Mouse (Mus musculus): ENCODE measurements around the gene Gm973. TPM values are rescaled to one million over a fixed set of nuclear protein-coding genes. Genes with fewer than 3 reads are reported as not detected.

Gm973 gene
- polyA plus RNA-seq, 1 experiment from 2014 or later, result 0.72 TPM

GRCm38 (mm10) chr1:59538381-59538780 is 22.3 kb downstream of the Gm973 start:
- H3K27ac ChIP-seq (ENCODE audit: low read depth, low read length), result no peak overlapping the region
- WGBS, result 92% methylated on average over 5 of the region's 5 CpGs
- H3K9ac ChIP-seq (ENCODE audit: low read depth, low read length), result no peak overlapping the region
- ATAC-seq, result no peak
- H3K4me1 ChIP-seq (replicated peaks; ENCODE audit: control insufficient read depth, insufficient read depth, low read length), result no peaks in the 10 kb centered on the region
- TF ChIP-seq CTCF (IDR thresholded peaks at IDR 0.05; ENCODE audit: low read depth), result no peak
- no peak overlapping the region for H3K4me2 ChIP-seq (replicated peaks; ENCODE audit: low read depth)
- no peak overlapping the region for H3K4me3 ChIP-seq (ENCODE audit: low read depth, low read length)
- H3K27me3 ChIP-seq (replicated peaks; ENCODE audit: control insufficient read depth, insufficient read depth, low read length), result no peaks in the 10 kb centered on the region
- no peaks in the 10 kb centered on the region for H3K9me3 ChIP-seq (ENCODE audit: control insufficient read depth)
- no peaks in the 10 kb centered on the region for H3K36me3 ChIP-seq (ENCODE audit: control insufficient read depth, insufficient read depth)

GRCm38 (mm10) chr1:59540537-59541148 is 24.6 kb downstream of the Gm973 start:
- peak; percentile 61; the same call in 1 of the 2 replicates for ATAC-seq

GRCm38 (mm10) chr1:59541271-59542020 is 25.4 kb downstream of the Gm973 start:
- Histone ChIP-seq H3K36me3 (ENCODE audit: control insufficient read depth, insufficient read depth) (no peaks in the 10 kb centered on the region), H3K4me2 (replicated peaks; ENCODE audit: low read depth) (no peak overlapping the region), H3K27ac (ENCODE audit: low read depth, low read length) (no peak overlapping the region), H3K9ac (ENCODE audit: low read depth, low read length) (no peak overlapping the region), H3K9me3 (ENCODE audit: control insufficient read depth) (no peaks in the 10 kb centered on the region), H3K4me1 (replicated peaks; ENCODE audit: control insufficient read depth, insufficient read depth, low read length) (no peaks in the 10 kb centered on the region), H3K27me3 (replicated peaks; ENCODE audit: control insufficient read depth, insufficient read depth, low read length) (no peaks in the 10 kb centered on the region), H3K4me3 (ENCODE audit: low read depth, low read length) (no peak overlapping the region)
- 91% methylated on average over 16 of the region's 16 CpGs for WGBS
- no peak for ATAC-seq
- no peak for TF ChIP-seq CTCF (IDR thresholded peaks at IDR 0.05; ENCODE audit: low read depth)

More at GRCm38 (mm10) chr1:59540537-59541148, 24.6 kb downstream of the Gm973 start:
- H3K9ac ChIP-seq (ENCODE audit: low read depth, low read length), result no peak overlapping the region
- no peak overlapping the region for H3K4me3 ChIP-seq (ENCODE audit: low read depth, low read length)
- WGBS, result 64% methylated on average over 19 of the region's 19 CpGs
- no peaks in the 10 kb centered on the region for H3K27me3 ChIP-seq (replicated peaks; ENCODE audit: control insufficient read depth, insufficient read depth, low read length)
- no peaks in the 10 kb centered on the region for H3K9me3 ChIP-seq (ENCODE audit: control insufficient read depth)
- H3K4me2 ChIP-seq (replicated peaks; ENCODE audit: low read depth), result no peak overlapping the region
- no peak for TF ChIP-seq CTCF (IDR thresholded peaks at IDR 0.05; ENCODE audit: low read depth)
- no peak overlapping the region for H3K27ac ChIP-seq (ENCODE audit: low read depth, low read length)
- H3K4me1 ChIP-seq (replicated peaks; ENCODE audit: control insufficient read depth, insufficient read depth, low read length), result no peaks in the 10 kb centered on the region
- H3K36me3 ChIP-seq (ENCODE audit: control insufficient read depth, insufficient read depth), result no peaks in the 10 kb centered on the region

GRCm38 (mm10) chr1:59542231-59542630 is 26.2 kb downstream of the Gm973 start:
- Histone ChIP-seq H3K9me3 (ENCODE audit: control insufficient read depth) (no peaks in the 10 kb centered on the region), H3K4me1 (replicated peaks; ENCODE audit: control insufficient read depth, insufficient read depth, low read length) (no peaks in the 10 kb centered on the region), H3K36me3 (ENCODE audit: control insufficient read depth, insufficient read depth) (no peaks in the 10 kb centered on the region), H3K4me2 (replicated peaks; ENCODE audit: low read depth) (no peak overlapping the region), H3K27me3 (replicated peaks; ENCODE audit: control insufficient read depth, insufficient read depth, low read length) (no peaks in the 10 kb centered on the region), H3K9ac (ENCODE audit: low read depth, low read length) (no peak overlapping the region), H3K27ac (ENCODE audit: low read depth, low read length) (no peak overlapping the region), H3K4me3 (ENCODE audit: low read depth, low read length) (no peak overlapping the region)
- no peak for TF ChIP-seq CTCF (IDR thresholded peaks at IDR 0.05; ENCODE audit: low read depth)
- WGBS, result 48% methylated on average over 6 of the region's 6 CpGs
- no peak for ATAC-seq

- no peak for ATAC-seq
- Histone ChIP-seq H3K9me3 (ENCODE audit: control insufficient read depth) (no peaks in the 10 kb centered on the region), H3K4me1 (replicated peaks; ENCODE audit: control insufficient read depth, insufficient read depth, low read length) (no peaks in the 10 kb centered on the region), H3K4me3 (ENCODE audit: low read depth, low read length) (no peak overlapping the region), H3K27me3 (replicated peaks; ENCODE audit: control insufficient read depth, insufficient read depth, low read length) (no peaks in the 10 kb centered on the region), H3K36me3 (ENCODE audit: control insufficient read depth, insufficient read depth) (no peaks in the 10 kb centered on the region), H3K27ac (ENCODE audit: low read depth, low read length) (no peak overlapping the region), H3K9ac (ENCODE audit: low read depth, low read length) (no peak overlapping the region), H3K4me2 (replicated peaks; ENCODE audit: low read depth) (no peak overlapping the region)
- TF ChIP-seq CTCF (IDR thresholded peaks at IDR 0.05; ENCODE audit: low read depth), result no peak
- 69% methylated on average over 8 of the region's 8 CpGs for WGBS
Measured at GRCm38 (mm10) chr1:59543911-59544310, 27.8 kb downstream of the Gm973 start.

- H3K9ac ChIP-seq (ENCODE audit: low read depth, low read length), result no peak overlapping the region
- H3K9me3 ChIP-seq (ENCODE audit: control insufficient read depth), result no peaks in the 10 kb centered on the region
- no peak overlapping the region for H3K4me2 ChIP-seq (replicated peaks; ENCODE audit: low read depth)
- H3K4me1 ChIP-seq (replicated peaks; ENCODE audit: control insufficient read depth, insufficient read depth, low read length), result no peaks in the 10 kb centered on the region
- H3K27ac ChIP-seq (ENCODE audit: low read depth, low read length), result no peak overlapping the region
- no peaks in the 10 kb centered on the region for H3K36me3 ChIP-seq (ENCODE audit: control insufficient read depth, insufficient read depth)
- WGBS, result 92% methylated on average over 5 of the region's 5 CpGs
- H3K27me3 ChIP-seq (replicated peaks; ENCODE audit: control insufficient read depth, insufficient read depth, low read length), result no peaks in the 10 kb centered on the region
- no peak overlapping the region for H3K4me3 ChIP-seq (ENCODE audit: low read depth, low read length)
- ATAC-seq, result no peak
- TF ChIP-seq CTCF (IDR thresholded peaks at IDR 0.05; ENCODE audit: low read depth), result no peak
Measured at GRCm38 (mm10) chr1:59548486-59548885, 32.4 kb downstream of the Gm973 start.

Measured in intestine, postnatal 0 days (tissue).